Mouse (Mus musculus) midbrain, embryonic 11.5 days (tissue): ENCODE data around the gene Pi4kb. TPM values are rescaled to one million over a fixed set of nuclear protein-coding genes. Genes with fewer than 3 reads are reported as not detected.

ENCODE experiments used
- ATAC-seq: fragments of 200-750 bp; cut with Nextera tagmentation; 2 replicates; pipeline ENCODE4 v1.8.0; 2017; ENCODE audit warnings: moderate TSS enrichment, moderate library complexity; ENCODE audit not compliant: low FRiP score
- DNase-seq: peaks from one replicate; pipeline ENCODE4 v3.0.0; 2015; ENCODE audit warnings: low spot score; ENCODE audit errors: missing footprints
- H3K27ac ChIP-seq: fragments of 300-500 bp; sonication (generic); 2 replicates; pipeline ENCODE4 v1.5.1; 2014; ENCODE audit warnings: low read depth, low read length
- H3K27me3 ChIP-seq: fragments of 300-500 bp; sonication (generic); 2 replicates; pipeline ENCODE4 v1.6.1; 2014; ENCODE audit warnings: mild to moderate bottlenecking, low read length, moderate library complexity, mixed read lengths; ENCODE audit not compliant: control insufficient read depth, insufficient read depth
- H3K36me3 ChIP-seq: fragments of 300-500 bp; sonication (generic); 2 replicates; pipeline ENCODE4 v1.6.1; 2014; ENCODE audit warnings: mild to moderate bottlenecking, low read length, moderate library complexity, mixed read lengths; ENCODE audit not compliant: control insufficient read depth, insufficient read depth
- H3K4me1 ChIP-seq: fragments of 300-500 bp; sonication (generic); 2 replicates; pipeline ENCODE4 v1.6.1; 2014; ENCODE audit warnings: low read length; ENCODE audit not compliant: control insufficient read depth, insufficient read depth
- H3K4me2 ChIP-seq: fragments of 300-500 bp; sonication (generic); 2 replicates; pipeline ENCODE4 v1.6.1; 2014; ENCODE audit warnings: mild to moderate bottlenecking, moderate library complexity
- H3K4me3 ChIP-seq: fragments of 300-500 bp; sonication (generic); 2 replicates; pipeline ENCODE4 v1.5.1; 2014; ENCODE audit warnings: low read depth, low read length
- H3K9ac ChIP-seq: fragments of 300-500 bp; sonication (generic); 2 replicates; pipeline ENCODE4 v1.6.1; 2014; ENCODE audit warnings: low read length
- H3K9me3 ChIP-seq: fragments of 300-500 bp; sonication (generic); 2 replicates; pipeline ENCODE4 v1.6.1; 2016; ENCODE audit warnings: low read length; ENCODE audit not compliant: control insufficient read depth
- WGBS: fragments of 180-500 bp; shearing (Covaris S2); extraction: QIAGEN DNeasy Blood & Tissue Kit; methylation state at CpG from one replicate; pipeline ENCODE4 v1.1.7; 2014; 5-methylcytosine and 5-hydroxymethylcytosine counted together
- microRNA-seq: library from miRNA; unstranded; fragments of <30 nt; microRNA quantifications from one replicate; pipeline ENCODE4, GENCODE M21; 2017
- polyA plus RNA-seq: library from polyadenylated mRNA; unstranded; fragments of >200 nt; fragmentation: Nextera tagmentation; extraction: Ambion mirVana; gene quantifications from 2 replicates; pipeline ENCODE4 v1.2.1, GENCODE M21; 2014

The Pi4kb gene
- polyA plus RNA-seq, 1 experiment from 2014 or later, result 21.2 TPM

- WGBS, result 59% methylated on average over 10 of the region's 10 CpGs
- no peaks in the 10 kb centered on the region for H3K27me3 ChIP-seq
- H3K9me3 ChIP-seq, result no peaks in the 10 kb centered on the region
- peaks cover 4% of the 10 kb centered on the region for H3K36me3 ChIP-seq
- no peak overlapping the region for H3K9ac ChIP-seq
- H3K4me1 ChIP-seq, result no peaks in the 10 kb centered on the region
- DNase-seq (peak; percentile 73), ATAC-seq (no peak)
- no peak overlapping the region for H3K27ac ChIP-seq
- no peak overlapping the region for H3K4me3 ChIP-seq
- H3K4me2 ChIP-seq, result no peak overlapping the region
Measured at GRCm38 (mm10) chr3:95054481-95055260, 80.1 kb downstream of the Pi4kb start.

DNA sequence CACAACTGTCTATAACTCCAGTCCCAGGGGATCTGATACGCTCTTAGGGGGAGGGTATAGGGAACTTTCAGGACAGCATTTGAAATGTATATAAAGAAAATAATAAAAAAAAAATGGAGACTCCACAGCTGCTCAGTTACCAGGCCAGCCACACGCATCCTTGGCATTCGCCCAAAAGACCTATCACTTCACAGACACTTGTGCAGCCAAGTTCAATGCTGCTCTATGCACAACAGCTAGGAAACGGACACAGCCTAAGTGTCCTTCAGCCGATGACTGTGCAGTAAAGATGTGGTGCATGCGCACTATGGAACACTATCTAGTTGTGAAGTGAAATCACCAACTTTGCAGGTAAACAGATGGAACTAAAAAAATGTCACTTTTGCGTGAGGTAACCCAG is 81.7 kb downstream of the Pi4kb start:
- no peak for ATAC-seq
- H3K27ac ChIP-seq, result no peak overlapping the region
- no peak overlapping the region for H3K4me2 ChIP-seq
- peaks cover 14% of the 10 kb centered on the region for H3K36me3 ChIP-seq
- no peaks in the 10 kb centered on the region for H3K4me1 ChIP-seq
- no peak overlapping the region for H3K9ac ChIP-seq
- no peak for DNase-seq
- H3K27me3 ChIP-seq, result no peaks in the 10 kb centered on the region
- H3K4me3 ChIP-seq, result no peak overlapping the region
- no peaks in the 10 kb centered on the region for H3K9me3 ChIP-seq
- 95% methylated on average over 7 of the region's 7 CpGs for WGBS

Small RNA genes lying within 50 kb of the gene (microRNA-seq; reads per million reads assigned to microRNA genes)
- 0.76 reads per million for gene Mir7013

Other genes with a start within 250 kb of the Pi4kb start
- gene Cgn, start 188.2 kb upstream of the Pi4kb start, polyA plus RNA-seq, result 2.3 and 2.9 TPM in 2 replicates
- 24.1 and 24.2 TPM in 2 replicates for gene Pogz, start 137.2 kb upstream of the Pi4kb start, polyA plus RNA-seq
- gene Psmb4, start 87.8 kb upstream of the Pi4kb start, polyA plus RNA-seq, result 339 and 371 TPM in 2 replicates
- 3.6 and 4.7 TPM in 2 replicates for gene Selenbp1, start 41.7 kb upstream of the Pi4kb start, polyA plus RNA-seq
- 5.9 and 6.8 TPM in 2 replicates for gene Rfx5, start 20.7 kb upstream of the Pi4kb start, polyA plus RNA-seq
- gene Zfp687, start 40.7 kb downstream of the Pi4kb start, polyA plus RNA-seq, result 24.1 and 29.7 TPM in 2 replicates
- 300 and 316 TPM in 2 replicates for gene Psmd4, start 67.9 kb downstream of the Pi4kb start, polyA plus RNA-seq
- 13.2 and 15.1 TPM in 2 replicates for gene Pip5k1a, start 132.2 kb downstream of the Pi4kb start, polyA plus RNA-seq
- 221 and 238 TPM in 2 replicates for gene Vps72, start 136.3 kb downstream of the Pi4kb start, polyA plus RNA-seq
- 0.97 TPM in 1 of 2 replicates, not detected in the other for gene Tmod4, start 149.7 kb downstream of the Pi4kb start, polyA plus RNA-seq
- gene Scnm1, start 159.3 kb downstream of the Pi4kb start, polyA plus RNA-seq, result 84.9 and 86.3 TPM in 2 replicates
- gene Lysmd1, start 159.4 kb downstream of the Pi4kb start, polyA plus RNA-seq, result 16.1 and 17.4 TPM in 2 replicates
- gene Tnfaip8l2, start 167.6 kb downstream of the Pi4kb start, polyA plus RNA-seq, result 2.2 and 2.9 TPM in 2 replicates
- 14.1 and 17.8 TPM in 2 replicates for gene Sema6c, start 185.7 kb downstream of the Pi4kb start, polyA plus RNA-seq
- gene Gabpb2, start 243.2 kb downstream of the Pi4kb start, polyA plus RNA-seq, result 6.0 and 6.9 TPM in 2 replicates